Mouse (Mus musculus) bone marrow, adult 2 months (tissue): ENCODE data around the gene Kif14.

Experiments
- CTCF ChIP-seq: fragments of 200-500 bp; IDR thresholded peaks from 2 replicates; pipeline ENCODE4 v1.5.1; 2011; ENCODE audit warnings: low read length, control low read depth; ENCODE audit not compliant: control insufficient read depth, insufficient read depth
- POLR2A ChIP-seq: fragments of 200-500 bp; IDR thresholded peaks from 2 replicates; pipeline ENCODE4 v1.6.1; 2011; ENCODE audit warnings: low read depth, mild to moderate bottlenecking, control low read depth, low read length, borderline replicate concordance; ENCODE audit not compliant: control insufficient read depth

DNA sequence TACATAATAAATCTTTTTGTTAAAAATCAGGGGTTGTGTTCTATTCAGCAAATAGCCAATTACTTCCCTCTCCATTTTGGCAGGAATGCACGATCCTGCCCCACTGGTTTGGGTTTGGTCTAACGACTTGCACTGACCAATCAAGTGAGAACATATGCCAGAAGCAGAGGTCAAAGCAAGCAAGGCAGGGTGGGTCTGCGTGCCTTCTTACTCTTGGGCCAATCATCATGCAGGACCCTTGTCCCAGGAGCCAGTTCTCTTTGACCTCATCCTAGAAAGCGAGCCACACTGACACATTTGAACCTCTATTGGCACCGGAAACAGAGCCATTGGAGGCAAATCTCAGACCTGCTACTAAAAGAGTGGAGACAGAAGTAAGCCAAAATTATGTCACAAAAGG is 15.9 kb upstream of the Kif14 start:
- no peak for TF ChIP-seq CTCF
- TF ChIP-seq POLR2A = no peak
